ENCODE assay signal across 18 mouse cellular contexts in the genomic region with DNA sequence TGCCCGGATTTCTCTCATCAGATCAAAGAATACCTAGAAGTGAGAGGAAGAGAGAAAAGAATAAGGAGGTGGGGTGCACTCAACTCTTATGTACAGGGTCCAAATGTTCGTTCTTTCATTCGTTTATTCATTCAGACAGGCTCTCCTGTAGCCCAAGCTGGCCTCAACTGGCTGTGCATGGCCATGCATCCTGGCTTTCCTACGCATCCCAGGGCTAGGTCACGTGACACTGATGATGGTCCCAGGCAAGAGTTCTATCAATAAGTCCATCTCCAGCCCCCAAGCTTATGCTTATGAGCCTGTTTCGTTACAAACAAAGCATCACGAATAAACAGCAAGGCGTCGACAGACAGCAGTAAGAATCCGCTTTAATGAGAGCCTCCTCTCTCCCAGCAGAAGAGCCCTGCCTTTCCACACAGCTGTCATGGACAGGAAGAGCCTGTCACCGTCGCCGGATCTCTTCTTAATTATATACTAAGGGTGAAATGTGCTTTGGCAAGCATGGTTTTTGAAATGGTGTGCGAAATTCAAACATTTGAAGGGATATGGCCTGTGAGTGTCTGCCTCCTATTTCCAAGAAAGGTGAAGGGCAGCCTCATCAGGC. TPM values are rescaled to one million over a fixed set of nuclear protein-coding genes. Genes with fewer than 3 reads are reported as not detected.
DNase-seq lines count a peak whose midpoint lies in the region; ATAC-seq lines count a peak whose summit lies in the region.
"Had no signal": no experiment of that assay in that cellular context is flagged by ENCODE, and none has a peak within 500 bp of the region (broad histone marks: within the 10 kb centered on the region; RNA-seq: fewer than 3 reads in every experiment).

No protein-coding gene starts in this region.

- no peaks in the 10 kb centered on the region for H3K9me3 ChIP-seq in heart, embryonic 13.5 days
- no peaks in the 10 kb centered on the region for H3K9me3 ChIP-seq in heart, embryonic 11.5 days (replicated peaks; ENCODE audit: control insufficient read depth, low read length)
- no peaks in the 10 kb centered on the region for H3K9me3 ChIP-seq in lung, embryonic 15.5 days
- H3K9me3 ChIP-seq in forebrain, embryonic 15.5 days: no peaks in the 10 kb centered on the region
- H3K9me3 ChIP-seq in midbrain, embryonic 14.5 days (ENCODE audit: control insufficient read depth, low read length): no peaks in the 10 kb centered on the region
- H3K9me3 ChIP-seq: heart, embryonic 12.5 days; liver, embryonic 12.5 days had no signal

- H3K27ac ChIP-seq in heart, embryonic 13.5 days (replicated peaks): 0 out of 2 replicates have a peak overlapping the region, but pooled peaks have one; percentile 61
- H3K27ac ChIP-seq in heart, embryonic 11.5 days (ENCODE audit: low read depth, low read length): no peak overlapping the region
- H3K27ac ChIP-seq in lung, embryonic 15.5 days: peak overlapping the region; percentile 82
- H3K27ac ChIP-seq in forebrain, embryonic 15.5 days (replicated peaks): peak overlapping the region; percentile 69
- H3K27ac ChIP-seq in midbrain, embryonic 14.5 days (replicated peaks; ENCODE audit: low read depth, low read length): 0 out of 2 replicates have a peak overlapping the region, but pooled peaks have one; percentile 20
- H3K27ac ChIP-seq: liver, embryonic 12.5 days had no signal

- H3K4me1 ChIP-seq in heart, embryonic 13.5 days: peaks cover 30% of the 10 kb centered on the region
- H3K4me1 ChIP-seq in heart, embryonic 11.5 days (ENCODE audit: control insufficient read depth, insufficient read depth, low read length): peaks cover 10% of the 10 kb centered on the region
- H3K4me1 ChIP-seq in lung, embryonic 15.5 days: peaks cover 21% of the 10 kb centered on the region
- H3K4me1 ChIP-seq in forebrain, embryonic 15.5 days: peaks cover 16% of the 10 kb centered on the region
- H3K4me1 ChIP-seq in midbrain, embryonic 14.5 days (ENCODE audit: control insufficient read depth, insufficient read depth, low read length): peaks cover 9% of the 10 kb centered on the region; the same call in 1 of the 2 replicates

- no peak for ATAC-seq in heart, embryonic 13.5 days (ENCODE audit: extremely low read depth, insufficient number of reproducible peaks, low FRiP score, low TSS enrichment)
- ATAC-seq in heart, embryonic 11.5 days (replicated peaks; ENCODE audit: insufficient number of reproducible peaks, low FRiP score, low TSS enrichment): no peak
- peak; percentile 89 for ATAC-seq in lung, embryonic 15.5 days (ENCODE audit: borderline replicate concordance, extremely low read depth, low FRiP score, low TSS enrichment)
- ATAC-seq in forebrain, embryonic 15.5 days (replicated peaks): peak; percentile 67
- no peak for ATAC-seq in midbrain, embryonic 14.5 days (ENCODE audit: low FRiP score, low TSS enrichment)
- ATAC-seq: inflammation-experienced regulatory T-cells, adult 6 months had no signal

- DNase-seq in lung, adult 18-20 months: no peak
- DNase-seq in midbrain, embryonic 14.5 days: peak; percentile 27
- no peak for DNase-seq in ovary, postnatal 14 days (ENCODE audit: low spot score)
- DNase-seq: adrenal gland, adult 8-10 months; B cell, adult 2 months; cerebellum, adult 11-12 months; cerebellum, postnatal 25 days; gastrocnemius, postnatal 36 days; heart, postnatal 36 days; layer of hippocampus, adult 9-11 months; thymus, postnatal 4 days had no signal

- no peak overlapping the region for H3K4me3 ChIP-seq in heart, embryonic 13.5 days
- no peak overlapping the region for H3K4me3 ChIP-seq in heart, embryonic 11.5 days (ENCODE audit: low read depth, low read length)
- H3K4me3 ChIP-seq in lung, embryonic 15.5 days: no peak overlapping the region
- no peak overlapping the region for H3K4me3 ChIP-seq in forebrain, embryonic 15.5 days
- no peak overlapping the region for H3K4me3 ChIP-seq in midbrain, embryonic 14.5 days (replicated peaks; ENCODE audit: low read depth, low read length)
- H3K4me3 ChIP-seq: heart, embryonic 12.5 days; liver, embryonic 12.5 days had no signal

- no peaks in the 10 kb centered on the region for H3K27me3 ChIP-seq in heart, embryonic 13.5 days (replicated peaks)
- no peaks in the 10 kb centered on the region for H3K27me3 ChIP-seq in heart, embryonic 11.5 days (ENCODE audit: control insufficient read depth, insufficient read depth, low read length)
- no peaks in the 10 kb centered on the region for H3K27me3 ChIP-seq in lung, embryonic 15.5 days
- H3K27me3 ChIP-seq in forebrain, embryonic 15.5 days: no peaks in the 10 kb centered on the region
- no peaks in the 10 kb centered on the region for H3K27me3 ChIP-seq in midbrain, embryonic 14.5 days (ENCODE audit: control insufficient read depth, insufficient read depth, low read length)
- H3K27me3 ChIP-seq: heart, embryonic 12.5 days had no signal

- peaks cover 84% of the 10 kb centered on the region for H3K36me3 ChIP-seq in heart, embryonic 13.5 days
- H3K36me3 ChIP-seq in heart, embryonic 11.5 days (ENCODE audit: control insufficient read depth, insufficient read depth, low read length): peaks cover 12% of the 10 kb centered on the region
- H3K36me3 ChIP-seq in lung, embryonic 15.5 days: peaks cover 54% of the 10 kb centered on the region
- no peaks in the 10 kb centered on the region; the same call in 1 of the 2 replicates for H3K36me3 ChIP-seq in forebrain, embryonic 15.5 days
- H3K36me3 ChIP-seq in midbrain, embryonic 14.5 days (ENCODE audit: control insufficient read depth, insufficient read depth, low read length): peaks cover 5% of the 10 kb centered on the region; the same call in 1 of the 2 replicates

- H3K4me2 ChIP-seq in heart, embryonic 13.5 days: no peak overlapping the region
- no peak overlapping the region for H3K4me2 ChIP-seq in heart, embryonic 11.5 days
- no peak overlapping the region for H3K4me2 ChIP-seq in lung, embryonic 15.5 days
- H3K4me2 ChIP-seq in forebrain, embryonic 15.5 days (replicated peaks): no peak overlapping the region
- no peak overlapping the region for H3K4me2 ChIP-seq in midbrain, embryonic 14.5 days (ENCODE audit: low read length)

- 48% methylated on average over 14 of the region's 14 CpGs for WGBS in heart, embryonic 13.5 days
- 41% methylated on average over 14 of the region's 14 CpGs for WGBS in heart, embryonic 11.5 days (ENCODE audit: insufficient replicate concordance)
- 29% methylated on average over 14 of the region's 14 CpGs for WGBS in lung, embryonic 15.5 days
- 45% methylated on average over 14 of the region's 14 CpGs for WGBS in forebrain, embryonic 15.5 days
- 45% methylated on average over 14 of the region's 14 CpGs for WGBS in midbrain, embryonic 14.5 days

- no peak overlapping the region for H3K9ac ChIP-seq in heart, embryonic 13.5 days
- no peak overlapping the region for H3K9ac ChIP-seq in heart, embryonic 11.5 days (ENCODE audit: low read depth, low read length)
- H3K9ac ChIP-seq in lung, embryonic 15.5 days: no peak overlapping the region
- no peak overlapping the region for H3K9ac ChIP-seq in forebrain, embryonic 15.5 days (replicated peaks)
- no peak overlapping the region for H3K9ac ChIP-seq in midbrain, embryonic 14.5 days (replicated peaks; ENCODE audit: low read length)
- H3K9ac ChIP-seq: heart, embryonic 12.5 days; liver, embryonic 12.5 days had no signal

RNA-seq across cellular contexts. Expression of gene Ralb, which starts 32.7 kb away (rescaled TPM):
- polyA plus RNA-seq in heart, embryonic 13.5 days (2015; fragmentation: Nextera tagmentation; extraction: Ambion mirVana): 154 and 158 TPM in 2 replicates
- 146 and 166 TPM in 2 replicates for polyA plus RNA-seq in heart, embryonic 11.5 days (2014; fragmentation: Nextera tagmentation; extraction: Ambion mirVana)
- 254 and 264 TPM in 2 replicates for polyA plus RNA-seq in lung, embryonic 15.5 days (2015; fragmentation: Nextera tagmentation; extraction: Ambion mirVana)
- polyA plus RNA-seq in forebrain, embryonic 15.5 days (2015; fragmentation: Nextera tagmentation; extraction: Ambion mirVana): 50.5 and 50.9 TPM in 2 replicates
- polyA plus RNA-seq in midbrain, embryonic 14.5 days (2014; fragmentation: Nextera tagmentation; extraction: Ambion mirVana): 35.3 and 49.6 TPM in 2 replicates

RNA-seq across cellular contexts. Expression of gene Inhbb, which starts 49.8 kb away (rescaled TPM):
- polyA plus RNA-seq in heart, embryonic 13.5 days (2015; fragmentation: Nextera tagmentation; extraction: Ambion mirVana): 0.28 and 0.55 TPM in 2 replicates
- 0.06 and 0.13 TPM in 2 replicates for polyA plus RNA-seq in heart, embryonic 11.5 days (2014; fragmentation: Nextera tagmentation; extraction: Ambion mirVana)
- polyA plus RNA-seq in lung, embryonic 15.5 days (2015; fragmentation: Nextera tagmentation; extraction: Ambion mirVana): 0.30 and 0.34 TPM in 2 replicates
- polyA plus RNA-seq in forebrain, embryonic 15.5 days (2015; fragmentation: Nextera tagmentation; extraction: Ambion mirVana): 6.6 TPM in 2 replicates
- 1.9 and 2.1 TPM in 2 replicates for polyA plus RNA-seq in midbrain, embryonic 14.5 days (2014; fragmentation: Nextera tagmentation; extraction: Ambion mirVana)
- polyA plus RNA-seq: inflammation-experienced regulatory T-cells, adult 6 months had no signal

RNA-seq across cellular contexts. Expression of gene Tmem185b, which starts 54.1 kb away (rescaled TPM):
- 22.1 and 24.2 TPM in 2 replicates for polyA plus RNA-seq in heart, embryonic 13.5 days (2015; fragmentation: Nextera tagmentation; extraction: Ambion mirVana)
- polyA plus RNA-seq in heart, embryonic 11.5 days (2014; fragmentation: Nextera tagmentation; extraction: Ambion mirVana): 23.1 and 25.8 TPM in 2 replicates
- 30.5 and 32.6 TPM in 2 replicates for polyA plus RNA-seq in lung, embryonic 15.5 days (2015; fragmentation: Nextera tagmentation; extraction: Ambion mirVana)
- polyA plus RNA-seq in forebrain, embryonic 15.5 days (2015; fragmentation: Nextera tagmentation; extraction: Ambion mirVana): 18.8 and 21.3 TPM in 2 replicates
- 15.7 and 19.8 TPM in 2 replicates for polyA plus RNA-seq in midbrain, embryonic 14.5 days (2014; fragmentation: Nextera tagmentation; extraction: Ambion mirVana)

Comparison
In these comparisons a context has a peak if more than half of its experiments do, and no peak if none do; other contexts are left out.
1. ATAC-seq: peak in lung, embryonic 15.5 days (single experiment) and forebrain, embryonic 15.5 days (single experiment); none in heart, embryonic 13.5 days (single experiment), heart, embryonic 11.5 days (single experiment) and midbrain, embryonic 14.5 days (single experiment).